Mouse (Mus musculus) small intestine, adult 2 months (tissue): Measurements from ENCODE around the gene Ptpn13.

Source experiments
- CTCF ChIP-seq: fragments of 200-500 bp; IDR thresholded peaks from 2 replicates; pipeline ENCODE4 v1.5.1; 2012; ENCODE audit warnings: low read depth, mild to moderate bottlenecking, control low read depth, inconsistent platforms, low read length, moderate library complexity, mixed read lengths; ENCODE audit not compliant: insufficient replicate concordance, insufficient read length; ENCODE audit errors: extremely low read depth
- POLR2A ChIP-seq: fragments of 200-500 bp; IDR thresholded peaks from 2 replicates; pipeline ENCODE4 v1.6.1; 2012; ENCODE audit warnings: low read depth, mild to moderate bottlenecking, control low read depth, inconsistent platforms, low read length, moderate library complexity

- TF ChIP-seq CTCF (no peak), POLR2A (no peak)
Observed at GRCm38 (mm10) chr5:103393220-103393619, 31.8 kb upstream of the Ptpn13 start.
